Mouse (Mus musculus): ENCODE measurements around the gene Pip5k1c.
A peak's percentile ranks its signal among the peaks of the same experiment; 100 is the strongest.

Gene Pip5k1c

DNA sequence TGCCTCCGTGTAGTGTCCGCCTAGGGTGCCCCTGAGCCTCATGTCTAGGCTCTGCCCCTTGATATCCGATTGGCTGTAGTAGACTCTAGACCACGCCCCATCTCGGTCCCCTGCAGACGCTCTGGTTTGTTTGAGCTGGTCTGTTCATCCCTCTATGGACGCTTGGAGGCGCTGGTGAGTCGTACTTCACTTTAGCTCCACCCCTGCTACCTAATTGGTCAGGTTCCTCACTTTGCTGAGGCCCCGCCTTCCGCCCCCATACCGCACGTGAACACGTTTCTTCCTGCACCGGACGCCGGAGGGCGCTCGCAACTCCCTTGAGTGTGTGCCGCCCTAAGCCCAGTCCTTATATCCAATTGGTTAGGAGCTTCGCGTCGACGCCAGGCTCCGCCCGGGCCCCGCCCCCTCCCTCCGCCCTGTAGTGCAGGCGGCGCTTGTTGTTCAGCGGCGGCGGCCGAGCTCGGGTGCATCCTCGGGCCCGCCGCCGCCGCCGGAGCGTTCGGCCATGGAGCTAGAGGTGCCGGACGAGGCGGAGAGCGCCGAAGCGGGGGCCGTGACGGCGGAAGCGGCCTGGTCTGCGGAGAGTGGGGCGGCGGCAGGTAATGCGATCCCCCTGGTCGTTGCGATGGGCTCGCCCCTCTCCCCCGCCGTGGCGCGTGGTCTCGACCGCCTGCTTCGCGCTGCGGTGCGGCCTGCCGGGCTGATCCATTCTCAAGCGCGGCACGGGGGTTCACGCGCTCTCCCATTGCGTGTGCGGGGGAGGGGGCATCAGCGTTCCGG is at the start of gene Pip5k1c:
TSS of gene Pip5k1c (plus strand) at position 410 of the 780 bp plus-strand sequence.
- DNase-seq, result peak; percentile 100

DNA sequence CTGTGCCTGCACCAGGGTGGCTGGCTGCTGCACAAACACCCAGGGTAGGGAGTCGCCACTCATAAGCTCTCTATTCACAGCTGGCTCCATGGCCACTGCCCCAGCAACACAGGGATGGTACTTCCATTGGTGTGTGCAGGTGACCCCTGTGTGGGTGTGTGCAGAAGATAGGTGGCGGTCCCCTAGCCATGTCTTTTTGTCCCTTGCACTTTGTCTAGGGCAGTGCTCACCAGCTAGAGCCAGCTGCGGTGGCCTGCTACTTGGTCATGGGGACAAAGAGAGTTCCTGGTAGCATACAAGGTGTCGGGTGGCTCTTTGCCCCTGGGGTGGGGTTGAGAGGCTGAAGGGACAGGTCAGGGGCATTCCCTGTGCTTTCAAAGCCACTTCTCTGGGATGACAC is 48.6 kb upstream of the Pip5k1c start:
- DNase-seq, result peak; percentile 35

DNA sequence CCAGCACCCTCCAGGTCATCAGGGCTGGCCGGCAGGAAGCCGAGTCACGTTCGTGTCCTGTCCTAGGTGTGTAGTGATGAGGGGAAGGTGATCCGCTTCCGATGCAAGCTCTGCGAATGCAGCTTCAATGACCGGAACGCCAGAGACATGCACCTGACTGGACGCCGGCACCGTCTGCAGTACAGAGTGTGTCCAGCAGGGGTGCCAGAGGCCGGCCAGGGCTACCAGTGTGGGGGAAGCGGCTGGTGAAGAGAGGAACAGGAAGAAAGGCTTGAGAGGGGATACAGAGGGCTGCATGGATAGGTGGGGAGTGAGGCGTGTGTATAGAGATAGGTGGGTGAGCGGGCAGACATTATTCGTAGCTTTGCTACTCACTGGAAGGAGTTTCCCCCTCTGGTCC is 48.2 kb upstream of the Pip5k1c start:
- peak; percentile 82 for DNase-seq

DNA sequence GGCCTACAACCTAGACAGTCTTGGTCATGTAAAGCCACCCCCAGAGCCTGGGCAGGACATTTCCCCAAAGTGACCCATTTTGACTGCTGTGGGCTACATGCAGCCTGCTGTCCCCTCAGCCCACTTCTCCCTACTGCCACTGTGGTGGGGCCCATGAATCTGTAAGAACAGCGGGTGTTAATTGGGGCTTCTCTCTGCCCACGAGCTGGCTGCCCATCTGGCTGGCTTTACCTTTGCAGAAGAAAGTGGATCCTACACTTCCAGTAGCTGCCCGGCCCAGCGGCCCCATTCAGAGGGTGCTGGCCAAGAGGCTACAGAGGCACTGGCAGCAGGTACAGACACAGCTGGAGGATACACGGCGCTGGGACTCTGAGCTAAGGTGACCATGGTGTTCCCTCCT is 47.6 kb upstream of the Pip5k1c start:
- no peak for DNase-seq

DNA sequence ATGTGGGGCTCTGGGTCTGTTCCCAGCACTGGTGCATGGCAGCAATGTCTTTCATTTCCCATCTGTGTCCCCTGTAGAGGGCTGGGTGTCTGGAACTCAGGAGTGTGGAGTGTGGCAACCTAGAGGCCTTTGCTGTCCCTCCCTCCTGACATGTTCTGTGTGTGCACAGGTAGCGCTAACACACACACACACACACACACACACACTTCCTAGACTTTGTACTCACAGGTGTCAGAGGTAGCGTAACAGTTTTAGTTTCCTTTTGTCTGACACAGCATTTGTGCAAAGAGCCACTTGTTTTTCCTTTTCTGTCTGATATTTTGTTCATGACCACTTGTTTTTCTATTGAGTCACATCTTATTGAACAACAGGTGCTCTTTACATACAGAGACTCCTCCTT is 45.0 kb upstream of the Pip5k1c start:
- DNase-seq, result no peak

DNA sequence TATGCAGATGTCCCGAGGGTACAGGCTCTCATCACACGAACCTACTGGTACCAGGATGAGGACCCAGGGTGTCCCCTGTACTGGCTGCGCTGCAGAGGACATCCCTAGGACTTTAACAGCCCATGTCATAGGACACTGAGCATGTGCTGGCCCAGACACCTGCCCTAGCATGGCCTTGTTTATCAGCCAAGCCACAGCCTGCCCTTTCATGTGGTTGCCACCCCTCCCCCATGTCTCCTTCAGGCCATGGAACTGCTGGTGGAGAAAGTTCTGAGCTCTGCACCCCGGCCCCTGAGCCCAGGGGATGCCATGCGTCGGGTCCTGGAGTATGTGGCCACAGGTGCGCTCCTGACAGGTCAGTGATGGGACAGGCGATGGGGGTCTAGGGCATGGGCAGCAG is 43.3 kb upstream of the Pip5k1c start:
- no peak for DNase-seq

DNA sequence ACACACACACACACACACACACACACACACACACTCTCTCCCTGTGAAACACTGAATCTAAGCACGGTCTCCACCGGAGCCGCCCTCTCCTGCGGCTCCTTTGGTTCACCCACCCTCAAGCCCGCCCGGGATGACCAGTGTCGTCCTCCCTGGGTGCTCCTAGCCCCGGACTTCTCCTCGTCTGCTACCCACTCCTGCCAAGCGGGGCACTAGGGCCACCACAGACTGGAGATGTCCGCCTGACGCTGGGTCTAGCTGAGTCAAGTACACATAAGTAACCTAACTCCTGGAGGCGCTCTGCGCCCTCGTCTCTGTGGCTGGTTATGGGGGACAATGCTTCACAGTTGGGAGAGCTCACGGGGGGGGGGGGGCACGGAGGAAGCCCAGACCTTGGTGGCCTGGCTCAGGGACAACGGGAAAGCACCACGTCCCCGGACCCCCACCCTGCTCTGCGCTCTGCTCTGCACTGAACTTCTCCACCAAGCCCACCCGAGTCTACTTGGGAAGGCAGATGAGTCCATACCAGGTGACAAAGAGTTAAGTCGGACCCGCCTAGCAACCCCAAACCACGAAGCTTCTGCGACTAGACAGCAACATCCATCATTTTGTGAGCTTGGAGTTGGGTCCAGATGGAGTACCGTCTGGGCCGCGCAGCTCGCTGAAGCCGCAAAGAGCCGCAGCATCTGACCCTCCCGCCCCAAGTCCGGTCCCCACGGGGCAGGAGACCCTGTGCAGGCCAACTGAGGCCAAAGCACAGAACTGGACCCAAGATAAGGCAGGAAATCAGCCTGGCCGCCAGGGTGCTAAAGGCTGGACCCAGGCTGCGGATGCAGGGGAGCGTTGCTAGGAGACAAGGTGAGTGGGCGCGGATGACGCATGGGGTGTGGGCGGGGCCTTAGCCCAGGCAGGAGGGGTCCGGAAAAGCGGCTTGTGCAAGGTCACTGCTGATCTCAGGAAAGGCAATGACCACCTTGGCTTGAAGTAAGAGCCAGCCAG is 40.0 kb upstream of the Pip5k1c start, which contains the start of gene Matk:
TSS of gene Matk (plus strand) at position 512 of the 996 bp plus-strand sequence.
- no peak for DNase-seq

DNA sequence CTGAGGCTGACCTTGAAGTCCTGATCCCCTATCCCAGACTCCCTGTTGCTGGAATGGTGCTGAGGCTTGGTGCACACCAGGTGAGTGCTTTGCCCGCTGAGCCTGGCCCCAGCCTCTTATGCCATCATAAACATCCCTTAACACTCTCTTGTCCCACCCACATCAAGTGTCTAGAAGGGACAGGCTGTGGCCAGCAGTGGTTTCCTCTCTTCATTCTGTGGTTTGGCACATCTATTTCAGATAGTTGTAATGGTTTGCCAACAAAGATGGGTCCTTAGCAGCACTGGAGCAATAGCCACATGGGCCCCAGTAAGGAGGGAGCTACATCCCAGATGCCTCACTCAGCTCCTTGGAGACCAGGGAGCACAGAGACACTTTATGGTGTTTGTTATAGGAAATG is 37.9 kb upstream of the Pip5k1c start:
- DNase-seq, result no peak

DNA sequence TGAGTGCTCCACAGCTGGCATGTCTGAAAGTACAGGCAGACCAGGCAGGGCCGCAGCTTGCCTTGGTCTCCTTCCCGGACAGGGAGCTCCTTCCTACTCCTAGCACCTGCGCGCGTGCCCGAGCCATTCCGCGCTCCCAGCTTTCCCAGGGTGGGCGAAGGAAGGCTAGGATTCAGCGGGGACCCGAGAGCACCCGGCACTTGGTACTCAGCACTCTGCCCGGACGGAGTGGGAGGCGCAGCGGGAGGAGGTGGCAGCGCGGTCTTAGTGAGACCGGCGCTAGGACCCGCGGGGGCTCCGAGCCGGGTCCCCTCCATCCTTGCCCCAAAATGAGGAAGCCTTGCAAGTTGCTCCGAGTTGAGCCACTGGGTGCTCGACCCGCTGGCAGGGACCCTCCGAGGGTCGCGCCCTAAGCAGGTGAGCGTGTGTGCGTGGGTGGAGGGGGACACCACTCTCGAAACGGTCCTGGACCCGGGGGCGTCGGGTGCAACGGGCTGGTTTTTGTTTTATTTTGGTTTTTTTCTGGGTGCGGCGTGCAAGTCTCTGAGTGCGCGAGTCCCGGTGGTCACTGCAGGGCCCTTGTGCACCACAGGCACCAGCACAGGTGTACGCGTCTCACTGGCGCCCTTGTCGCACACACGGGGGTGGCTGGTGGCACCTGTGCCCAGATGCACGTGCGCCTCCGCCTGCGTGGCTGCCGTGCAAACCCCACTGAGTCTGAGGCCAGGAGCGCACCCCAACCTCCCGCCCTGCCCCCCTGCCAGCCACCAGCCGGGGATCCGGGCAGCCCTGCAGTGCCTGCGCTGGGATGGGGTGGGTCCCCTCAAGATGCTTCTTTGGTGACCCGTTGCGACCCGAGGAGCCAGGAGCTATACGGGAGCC is 35.4 kb upstream of the Pip5k1c start:
- no peak for DNase-seq

DNA sequence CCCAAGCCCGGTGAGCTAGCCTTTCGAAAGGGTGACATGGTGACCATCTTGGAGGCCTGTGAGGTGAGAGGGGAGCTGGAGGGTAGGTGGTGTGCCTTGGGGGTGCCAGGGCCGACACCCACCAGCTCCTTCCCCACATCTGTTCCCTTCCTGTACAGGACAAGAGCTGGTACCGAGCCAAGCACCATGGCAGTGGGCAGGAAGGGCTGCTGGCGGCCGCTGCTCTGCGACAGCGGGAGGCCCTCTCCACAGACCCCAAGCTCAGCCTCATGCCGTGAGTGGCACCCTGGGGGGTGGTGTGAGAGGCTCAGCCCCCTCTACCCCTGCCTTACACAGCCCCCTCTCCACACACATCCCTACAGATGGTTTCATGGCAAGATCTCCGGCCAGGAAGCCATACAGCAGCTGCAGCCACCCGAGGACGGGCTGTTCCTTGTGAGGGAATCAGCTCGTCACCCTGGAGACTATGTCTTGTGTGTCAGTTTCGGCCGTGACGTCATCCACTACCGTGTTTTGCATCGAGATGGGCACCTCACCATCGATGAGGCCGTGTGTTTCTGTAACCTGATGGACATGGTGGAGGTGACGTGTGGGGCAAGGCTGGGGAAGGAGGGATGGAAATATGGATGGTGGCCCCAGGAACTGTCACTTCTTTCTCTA is 33.4 kb upstream of the Pip5k1c start:
- DNase-seq, result peak; percentile 59

DNA sequence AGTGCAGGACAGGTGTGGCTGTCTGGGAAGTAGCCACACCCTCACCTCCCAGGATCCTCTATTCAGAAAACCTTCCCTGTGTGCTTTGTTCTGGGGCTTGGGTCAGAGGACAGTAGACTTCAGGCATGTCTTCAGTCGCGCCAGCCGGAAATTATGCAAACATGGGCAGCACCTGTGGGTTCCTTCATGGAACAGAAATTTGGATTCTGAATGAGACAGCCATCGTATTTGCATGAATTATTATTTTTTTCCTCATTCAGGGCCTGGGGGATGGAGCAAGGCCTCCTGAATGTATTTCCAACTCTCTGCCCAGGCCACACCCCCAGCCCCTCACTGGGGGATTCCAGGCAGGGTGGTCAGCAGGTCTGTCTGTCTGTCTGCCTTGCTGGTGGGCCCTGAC is 31.7 kb upstream of the Pip5k1c start:
- DNase-seq, result no peak

DNA sequence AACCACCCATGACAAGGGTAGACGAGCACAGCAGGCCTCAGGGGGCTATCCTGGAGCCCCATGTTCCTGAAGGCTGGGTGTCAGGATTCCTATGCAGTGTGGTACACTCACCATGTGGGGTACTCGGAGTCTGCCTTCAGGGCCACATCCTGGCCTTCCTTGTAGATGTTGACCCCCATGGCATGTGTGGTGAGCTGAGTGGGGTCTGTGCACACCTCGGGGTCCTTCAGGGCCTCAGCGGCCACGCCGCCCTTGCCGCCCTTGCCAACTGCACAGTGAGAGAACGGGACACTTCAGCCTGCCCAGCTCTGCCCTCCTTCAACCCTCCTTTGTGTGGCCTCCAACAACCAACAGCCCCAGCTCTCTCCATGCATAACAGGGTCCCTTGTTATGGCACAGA is 27.2 kb upstream of the Pip5k1c start:
- DNase-seq, result peak; percentile 74

DNA sequence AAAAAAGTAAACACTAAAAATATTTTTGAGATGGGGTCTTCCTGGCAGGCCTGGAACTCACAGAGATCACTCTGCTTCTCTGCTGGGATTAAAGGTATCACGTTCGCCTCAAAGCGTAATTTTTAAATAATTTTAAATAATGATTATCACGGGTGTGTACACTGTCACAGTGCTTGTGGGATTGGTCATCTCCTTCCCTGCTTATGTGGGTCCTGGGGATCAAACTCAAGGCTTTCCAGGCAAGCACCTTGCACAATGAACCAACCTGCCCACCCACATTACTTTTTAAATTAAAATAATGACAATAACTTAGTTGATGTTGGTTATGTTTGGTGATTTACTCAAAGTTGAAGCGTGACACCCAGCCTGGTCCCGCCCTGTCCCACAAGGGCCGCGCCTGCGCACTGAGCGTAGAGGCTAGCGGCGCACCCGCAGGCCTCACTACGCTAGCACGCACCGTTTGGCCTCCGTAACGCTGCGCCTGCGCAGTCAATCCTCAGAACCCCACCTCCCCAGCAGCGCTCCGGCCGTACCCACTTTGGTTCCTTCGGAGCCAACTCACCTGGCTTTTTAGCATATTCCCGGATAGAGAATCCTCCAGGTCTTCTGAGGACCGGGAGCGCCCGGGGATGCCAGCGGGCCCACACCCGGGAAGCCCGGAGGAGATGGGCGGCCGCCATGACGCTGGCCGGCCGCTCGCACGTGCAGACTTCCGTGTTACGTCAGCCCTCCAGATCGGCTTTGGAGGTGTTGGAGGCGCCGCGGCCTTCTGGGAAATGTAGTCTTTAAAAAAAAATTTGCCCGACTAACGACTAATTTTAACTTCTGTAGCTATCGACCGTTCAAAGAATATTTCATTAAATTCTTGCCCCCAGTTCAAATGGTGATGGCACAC is 26.3 kb upstream of the Pip5k1c start, which contains the start of the genes Mrpl54 and Apba3:
TSS of gene Mrpl54 (minus strand) at position 724 of the 895 bp plus-strand sequence.
TSS of gene Apba3 (plus strand) at position 750 of the 895 bp plus-strand sequence.
- peak; percentile 97 for DNase-seq

DNA sequence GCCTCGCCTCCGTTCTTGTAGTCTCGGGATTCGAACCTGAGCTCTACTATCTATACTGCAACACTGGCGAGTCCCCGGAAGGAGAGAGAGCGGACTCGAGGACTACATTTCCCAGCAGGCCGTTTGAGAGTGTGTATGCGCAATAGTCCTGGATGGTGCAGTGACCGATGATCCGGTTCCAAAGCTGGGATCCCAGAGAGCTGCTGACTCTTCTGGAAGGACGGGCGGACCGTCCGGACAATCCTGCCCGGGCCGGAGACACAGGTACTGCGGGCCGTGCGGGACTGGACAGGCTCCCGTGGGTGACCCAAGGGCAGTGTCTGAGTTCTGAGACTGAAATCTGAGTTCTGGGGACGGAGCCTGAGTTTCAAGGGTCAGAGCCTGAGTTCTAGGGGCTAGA is 24.7 kb upstream of the Pip5k1c start:
- peak; percentile 89 for DNase-seq

DNA sequence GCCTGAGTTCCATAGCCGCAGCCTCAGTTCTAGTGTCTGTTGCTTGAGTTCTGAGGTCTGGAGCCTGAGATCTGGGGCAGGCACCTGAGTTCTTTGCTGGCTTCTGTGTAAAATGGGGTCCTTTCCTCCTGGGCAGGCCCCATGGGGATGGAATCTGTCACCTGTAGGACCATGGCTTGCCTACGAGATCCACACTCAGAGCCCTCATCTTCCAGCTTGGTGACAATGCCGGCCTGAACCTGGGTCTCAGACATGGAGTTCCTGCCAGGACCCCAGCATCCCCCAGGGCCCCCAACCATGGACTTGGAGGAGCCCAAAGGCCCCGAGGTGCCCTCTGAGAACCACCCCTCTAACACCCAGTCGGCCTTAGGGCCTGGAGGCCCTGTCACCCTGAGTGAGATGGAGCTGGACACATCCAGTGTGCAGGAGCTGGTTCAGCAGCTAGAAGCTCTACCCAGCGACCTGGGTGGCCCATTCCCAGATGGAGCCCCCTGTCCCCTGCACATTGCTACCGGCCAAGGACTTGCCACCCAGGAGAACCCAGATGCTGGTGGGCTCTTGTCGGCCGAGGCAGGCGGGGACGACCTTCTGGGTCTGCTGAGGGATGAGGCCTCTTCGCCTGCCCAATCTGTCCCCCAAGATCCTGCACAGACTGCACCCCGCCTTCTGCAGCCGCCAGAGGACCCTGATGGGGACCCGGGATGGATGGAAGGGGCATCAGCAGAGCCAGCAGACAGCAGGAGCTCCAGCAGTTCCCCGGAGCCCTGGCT is 23.9 kb upstream of the Pip5k1c start:
- peak; percentile 72 for DNase-seq

DNA sequence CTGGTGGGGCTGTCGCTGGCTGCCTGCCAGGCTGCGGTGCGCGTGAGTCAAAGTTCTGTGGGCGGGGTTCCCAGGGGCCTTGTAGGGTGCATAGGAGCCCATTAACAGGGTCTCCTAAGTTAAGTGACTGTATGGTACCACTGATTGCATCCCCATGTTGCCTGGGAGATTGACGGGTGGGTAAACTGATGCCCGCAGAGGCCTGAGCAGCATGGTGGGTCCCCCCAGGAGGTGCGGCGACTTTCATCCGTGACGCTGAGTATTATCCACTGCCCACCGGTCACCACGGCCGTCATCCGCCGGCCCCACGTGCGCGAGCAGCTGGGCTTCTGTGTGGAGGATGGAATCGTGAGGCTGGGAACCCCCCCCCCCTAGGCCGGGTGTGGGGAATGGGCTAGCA is 20.4 kb upstream of the Pip5k1c start:
- no peak for DNase-seq

DNA sequence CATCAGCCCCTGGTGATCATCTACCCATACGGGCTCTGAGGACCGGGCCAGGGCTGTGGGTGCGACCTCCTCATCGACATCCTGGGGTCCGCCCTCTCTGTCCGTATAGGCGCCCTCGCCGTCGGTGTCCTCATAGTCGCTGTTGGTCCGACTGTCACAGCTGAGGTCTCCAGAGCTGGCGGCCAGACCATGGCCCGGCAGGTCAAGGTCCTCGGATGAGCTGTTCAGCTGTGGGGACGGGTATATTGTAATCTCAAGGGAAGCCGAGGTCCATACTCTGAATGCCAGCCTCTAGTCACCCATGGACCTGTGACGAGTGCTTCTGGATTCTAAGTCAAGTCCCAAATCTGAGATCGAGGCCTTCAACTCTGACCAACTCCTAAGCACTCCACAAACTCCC is 18.9 kb upstream of the Pip5k1c start:
- no peak for DNase-seq

DNA sequence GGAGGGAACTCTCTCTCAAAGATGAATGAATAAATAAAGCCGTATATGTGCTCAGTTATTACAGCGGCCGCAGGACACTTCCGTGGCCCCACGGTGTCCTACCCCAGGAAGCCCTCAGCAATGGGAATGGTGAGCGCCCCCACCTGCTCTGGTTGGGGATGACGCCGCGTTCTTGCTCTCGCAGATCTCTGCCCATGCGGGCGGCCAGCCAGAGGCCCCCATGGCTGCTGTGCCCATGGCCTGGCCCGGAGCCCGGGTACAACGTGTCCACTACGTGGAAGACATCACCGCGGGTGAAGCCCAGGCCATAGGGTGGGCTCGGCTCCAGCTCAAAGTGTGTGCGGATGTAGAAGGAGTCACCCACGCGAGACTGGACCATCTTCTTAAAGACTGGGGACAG is 15.1 kb upstream of the Pip5k1c start:
- DNase-seq, result no peak

DNA sequence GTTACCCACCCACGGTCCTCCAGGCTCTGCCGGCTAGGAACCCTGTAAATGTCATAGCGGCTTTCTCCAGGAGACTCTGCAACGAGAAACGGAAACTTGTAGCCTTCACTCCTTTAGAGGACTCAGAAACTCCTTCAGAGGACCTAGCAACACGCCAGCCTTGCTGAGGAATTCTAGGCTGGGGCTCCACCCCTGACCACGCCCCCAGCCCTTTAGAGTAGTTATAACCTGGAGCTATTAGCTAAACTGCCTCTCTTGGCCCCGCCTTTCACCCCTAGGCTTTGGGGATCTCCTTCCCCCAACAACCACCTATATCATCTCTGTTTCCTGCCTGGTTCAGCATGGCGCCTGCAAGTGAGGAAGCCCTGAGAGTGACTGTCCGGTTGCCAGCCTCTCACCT is 13.3 kb upstream of the Pip5k1c start:
- DNase-seq, result no peak

DNA sequence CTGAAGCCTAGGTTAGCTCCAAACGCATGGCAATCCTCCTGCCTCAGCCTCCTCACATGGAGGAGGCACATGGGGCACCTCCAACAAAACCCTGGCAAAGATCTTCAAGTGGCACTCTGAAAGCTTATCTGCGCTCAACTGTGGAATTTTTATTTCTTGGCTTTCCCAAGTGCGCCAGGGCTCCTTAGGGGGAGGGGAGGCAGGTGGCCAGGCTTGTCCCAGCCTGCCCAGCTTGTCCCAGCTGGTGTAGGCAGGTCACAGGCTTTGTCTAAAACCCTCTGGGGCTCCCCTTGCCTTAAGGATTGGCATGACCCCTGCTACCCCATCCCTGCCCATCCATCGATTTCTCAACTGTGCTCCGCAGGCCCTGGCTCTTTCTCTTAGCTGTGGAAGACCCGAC is 8.6 kb upstream of the Pip5k1c start:
- no peak for DNase-seq

Measured in cerebellum, adult 9-11 months (tissue).